Mouse (Mus musculus): ENCODE data around the gene Sec22a. TPM values are rescaled to one million over a fixed set of nuclear protein-coding genes. Genes with fewer than 3 reads are reported as not detected.

Gene Sec22a
- total and polyA plus RNA-seq, 3 experiments = 10.5 to 98.3 (median 11.4) TPM

- no peaks in the 10 kb centered on the region for H3K27me3 ChIP-seq (ENCODE audit: control insufficient read depth in 1 of 2, insufficient read depth in 2 of 2, low read length in 2 of 2)
- TF ChIP-seq RCOR1 (IDR thresholded peaks at IDR 0.05; ENCODE audit: low read depth, low read length) = no peak
- TF ChIP-seq SIN3A (IDR thresholded peaks at IDR 0.05; ENCODE audit: low read length) = no peak
- TF ChIP-seq MXI1 (IDR thresholded peaks at IDR 0.05; ENCODE audit: low read depth, low read length) = no peak
- no peak for TF ChIP-seq HCFC1 (IDR thresholded peaks at IDR 0.05; ENCODE audit: low read depth, low read length)
- no peak for TF ChIP-seq NRF1 (IDR thresholded peaks at IDR 0.05; ENCODE audit: insufficient read depth, low read depth, low read length, poor library complexity, severe bottlenecking)
- TF ChIP-seq TCF12 (IDR thresholded peaks at IDR 0.05; ENCODE audit: low read depth, low read length) = no peak
- no peak for TF ChIP-seq POLR2A (IDR thresholded peaks at IDR 0.05; ENCODE audit: control insufficient read depth in 1 of 2, insufficient read depth in 1 of 2, low read depth in 1 of 2, low read length in 2 of 2, poor library complexity in 1 of 2)
- no peak for TF ChIP-seq NELFE (IDR thresholded peaks at IDR 0.05; ENCODE audit: low read depth, low read length)
- no peak for TF ChIP-seq TBP (IDR thresholded peaks at IDR 0.05; ENCODE audit: low read depth, low read length)
- no peak for TF ChIP-seq MAZ (IDR thresholded peaks at IDR 0.05; ENCODE audit: low read depth, low read length)
- no peak for TF ChIP-seq ZMIZ1 (IDR thresholded peaks at IDR 0.05; ENCODE audit: low read depth, low read length)
- no peak overlapping the region for H3K27ac ChIP-seq (ENCODE audit: control insufficient read depth, low read depth, low read length)
- H3K4me1 ChIP-seq (ENCODE audit: control insufficient read depth in 1 of 2, insufficient read depth in 2 of 2, low read length in 2 of 2) = no peaks in the 10 kb centered on the region
- no peak overlapping the region for H3K4me3 ChIP-seq (ENCODE audit: control insufficient read depth in 1 of 2, insufficient read depth in 1 of 2, low read depth in 2 of 2, low read length in 2 of 2)
- DNase-seq (ENCODE audit: low read depth, low spot score) = no peak
- no peaks in the 10 kb centered on the region for H3K36me3 ChIP-seq (ENCODE audit: control insufficient read depth in 1 of 2, insufficient read depth in 2 of 2, low read length in 2 of 2)
- H3K79me2 ChIP-seq (ENCODE audit: control insufficient read depth, insufficient read depth, low read length, poor library complexity) = no peaks in the 10 kb centered on the region
- H3K9me3 ChIP-seq (replicated peaks; ENCODE audit: insufficient read depth, low read length) = no peaks in the 10 kb centered on the region
- no peak overlapping the region for H3K9ac ChIP-seq (ENCODE audit: control insufficient read depth, low read depth, low read length, poor library complexity, severe bottlenecking)
These were observed 16.3 kb upstream of the Sec22a start for GRCm38 (mm10) chr16:35380048-35380447.

GRCm38 (mm10) chr16:35379344-35379743 is 15.6 kb upstream of the Sec22a start:
- Histone ChIP-seq H3K27me3 (ENCODE audit: control insufficient read depth in 1 of 2, insufficient read depth in 2 of 2, low read length in 2 of 2) (no peaks in the 10 kb centered on the region), H3K9me3 (replicated peaks; ENCODE audit: insufficient read depth, low read length) (no peaks in the 10 kb centered on the region), H3K9ac (ENCODE audit: control insufficient read depth, low read depth, low read length, poor library complexity, severe bottlenecking) (no peak overlapping the region), H3K27ac (ENCODE audit: control insufficient read depth, low read depth, low read length) (no peak overlapping the region), H3K36me3 (ENCODE audit: control insufficient read depth in 1 of 2, insufficient read depth in 2 of 2, low read length in 2 of 2) (no peaks in the 10 kb centered on the region), H3K4me1 (ENCODE audit: control insufficient read depth in 1 of 2, insufficient read depth in 2 of 2, low read length in 2 of 2) (no peaks in the 10 kb centered on the region), H3K79me2 (ENCODE audit: control insufficient read depth, insufficient read depth, low read length, poor library complexity) (no peaks in the 10 kb centered on the region), H3K4me3 (ENCODE audit: control insufficient read depth in 1 of 2, insufficient read depth in 1 of 2, low read depth in 2 of 2, low read length in 2 of 2) (no peak overlapping the region)
- no peak for DNase-seq (ENCODE audit: low read depth, low spot score)
- no peak for TF ChIP-seq JUND (IDR thresholded peaks at IDR 0.05; ENCODE audit: low read depth, low read length)
- TF ChIP-seq E2F4 (IDR thresholded peaks at IDR 0.05; ENCODE audit: borderline replicate concordance, low read depth, low read length) = no peak
- no peak for TF ChIP-seq USF1 (IDR thresholded peaks at IDR 0.05; ENCODE audit: low read depth, low read length)
- no peak for TF ChIP-seq GABPA (IDR thresholded peaks at IDR 0.05; ENCODE audit: low read depth, low read length)
- TF ChIP-seq KAT2A (conservative IDR thresholded peaks at IDR 0.05; ENCODE audit: low read depth, low read length) = no peak
- TF ChIP-seq MYC (IDR thresholded peaks at IDR 0.05; ENCODE audit: low read depth, low read length) = no peak
- TF ChIP-seq ETS1 (IDR thresholded peaks at IDR 0.05; ENCODE audit: low read depth, low read length) = no peak
- TF ChIP-seq TAL1 (IDR thresholded peaks at IDR 0.05; ENCODE audit: low read length) = no peak
- no peak for TF ChIP-seq ZKSCAN1 (IDR thresholded peaks at IDR 0.05; ENCODE audit: low read depth, low read length)
- no peak for TF ChIP-seq RAD21 (IDR thresholded peaks at IDR 0.05; ENCODE audit: low read depth, low read length)
- TF ChIP-seq MEF2A (IDR thresholded peaks at IDR 0.05; ENCODE audit: extremely low read depth, insufficient replicate concordance, low read depth, low read length, poor library complexity, severe bottlenecking) = no peak
- TF ChIP-seq MAZ (IDR thresholded peaks at IDR 0.05; ENCODE audit: low read depth, low read length) = no peak
- no peak for TF ChIP-seq NELFE (IDR thresholded peaks at IDR 0.05; ENCODE audit: low read depth, low read length)
- no peak for TF ChIP-seq SMC3 (IDR thresholded peaks at IDR 0.05; ENCODE audit: low read depth, low read length)
- no peak for TF ChIP-seq USF2 (IDR thresholded peaks at IDR 0.05; ENCODE audit: borderline replicate concordance in 1 of 2, insufficient read depth in 1 of 2, low read depth in 1 of 2, low read length in 2 of 2)
- TF ChIP-seq TBP (IDR thresholded peaks at IDR 0.05; ENCODE audit: low read depth, low read length) = no peak
- TF ChIP-seq ELF1 (IDR thresholded peaks at IDR 0.05; ENCODE audit: low read depth, low read length) = no peak
- no peak for TF ChIP-seq ZNF384 (IDR thresholded peaks at IDR 0.05; ENCODE audit: low read depth, low read length)

Measured in MEL (cell line).